Mouse (Mus musculus) small intestine, adult 2 months (tissue): Measurements from ENCODE around the gene Ccdc106. TPM values are rescaled to one million over a fixed set of nuclear protein-coding genes. Genes with fewer than 3 reads are reported as not detected.
A peak's percentile ranks its signal among the peaks of the same experiment; 100 is the strongest.

Experiments
- H3K27ac ChIP-seq: fragments of 200-500 bp; 2 replicates; pipeline ENCODE4 v1.5.1; 2012; ENCODE audit warnings: low read depth, low read length, control low read depth, inconsistent platforms; ENCODE audit not compliant: insufficient read depth
- H3K27me3 ChIP-seq: fragments of 200-500 bp; 2 replicates; pipeline ENCODE4 v1.6.1; 2012; ENCODE audit warnings: mild to moderate bottlenecking, moderate library complexity, low read length, inconsistent platforms; ENCODE audit not compliant: control insufficient read depth, insufficient read depth
- H3K36me3 ChIP-seq: fragments of 200-500 bp; 2 replicates; pipeline ENCODE4 v1.6.1; 2012; ENCODE audit warnings: mild to moderate bottlenecking, low read length, control low read depth, inconsistent platforms; ENCODE audit not compliant: control insufficient read depth, insufficient read depth
- H3K4me1 ChIP-seq: fragments of 200-500 bp; 2 replicates; pipeline ENCODE4 v1.6.1; 2012; ENCODE audit warnings: low read length, inconsistent platforms, mixed read lengths; ENCODE audit not compliant: control insufficient read depth, insufficient read depth, insufficient read length
- H3K4me3 ChIP-seq: fragments of 200-500 bp; 2 replicates; pipeline ENCODE4 v1.5.1; 2012; ENCODE audit warnings: low read depth, mild to moderate bottlenecking, control low read depth, inconsistent platforms, low read length, moderate library complexity
- CTCF ChIP-seq: fragments of 200-500 bp; IDR thresholded peaks from 2 replicates; pipeline ENCODE4 v1.5.1; 2012; ENCODE audit warnings: low read depth, mild to moderate bottlenecking, control low read depth, inconsistent platforms, low read length, moderate library complexity, mixed read lengths; ENCODE audit not compliant: insufficient replicate concordance, insufficient read length; ENCODE audit errors: extremely low read depth
- POLR2A ChIP-seq: fragments of 200-500 bp; IDR thresholded peaks from 2 replicates; pipeline ENCODE4 v1.6.1; 2012; ENCODE audit warnings: low read depth, mild to moderate bottlenecking, control low read depth, inconsistent platforms, low read length, moderate library complexity
- WGBS: fragments of 180-500 bp; shearing (Covaris S2); methylation state at CpG from one replicate; pipeline ENCODE4 v1.1.7; 2018; 5-methylcytosine and 5-hydroxymethylcytosine counted together
- polyA plus RNA-seq: library from polyadenylated mRNA; depleted of rRNA; stranded (reverse); fragments of >200 nt; gene quantifications from 2 replicates; pipeline ENCODE4 v1.2.3, GENCODE M21; 2012; rRNA removed

Ccdc106 gene
- 0.76 and 0.81 TPM in 2 replicates for polyA plus RNA-seq

GRCm38 (mm10) chr7:5020000-5020681 lies at the start of gene Ccdc106, which contains the start of gene Zfp865:
Gene Ccdc106 (plus strand): TSS chr7:5020553.
Gene Zfp865 (plus strand): TSS chr7:5020376.
- Histone ChIP-seq H3K27me3 (no peaks in the 10 kb centered on the region), H3K36me3 (peaks cover 18% of the 10 kb centered on the region), H3K4me1 (peaks cover 4% of the 10 kb centered on the region; the same call in 1 of the 2 replicates), H3K27ac (peak within 1 kb of the TSS; percentile 92), H3K4me3 (peak within 1 kb of the TSS; percentile 72)
- TF ChIP-seq POLR2A (peak; percentile 83), CTCF (no peak)
- WGBS: under 1% methylated on average over 49 of the region's 49 CpGs

- Histone ChIP-seq H3K4me1 (no peaks in the 10 kb centered on the region), H3K4me3 (no peak within 1 kb of the TSS), H3K27me3 (no peaks in the 10 kb centered on the region), H3K27ac (no peak within 1 kb of the TSS), H3K36me3 (no peaks in the 10 kb centered on the region)
- WGBS: 32% methylated on average over 6 of the region's 6 CpGs
- TF ChIP-seq POLR2A (no peak), CTCF (no peak)
These were observed 49.3 kb upstream of the Ccdc106 start, which contains the start of gene Sbk3 for GRCm38 (mm10) chr7:4971068-4971467. Gene Sbk3 (minus strand): TSS chr7:4971168.

- Histone ChIP-seq H3K36me3 (no peaks in the 10 kb centered on the region), H3K4me3 (no peak overlapping the region), H3K4me1 (no peaks in the 10 kb centered on the region), H3K27ac (no peak overlapping the region), H3K27me3 (no peaks in the 10 kb centered on the region)
- WGBS: 29% methylated on average over 7 of the region's 7 CpGs
- TF ChIP-seq CTCF (no peak), POLR2A (no peak)
These were observed 48.6 kb upstream of the Ccdc106 start for GRCm38 (mm10) chr7:4971710-4972109.

GRCm38 (mm10) chr7:4972321-4973047 lies 47.9 kb upstream of the Ccdc106 start:
- Histone ChIP-seq H3K36me3 (no peaks in the 10 kb centered on the region), H3K27ac (no peak overlapping the region), H3K4me1 (no peaks in the 10 kb centered on the region), H3K27me3 (no peaks in the 10 kb centered on the region), H3K4me3 (no peak overlapping the region)
- 64% methylated on average over 18 of the region's 18 CpGs for WGBS
- TF ChIP-seq CTCF (no peak), POLR2A (no peak)

- WGBS: 34% methylated on average over 4 of the region's 4 CpGs
- no peak overlapping the region for H3K4me3 ChIP-seq
- H3K27me3 ChIP-seq: no peaks in the 10 kb centered on the region
- TF ChIP-seq CTCF (no peak), POLR2A (no peak)
- H3K27ac ChIP-seq: no peak overlapping the region
- H3K36me3 ChIP-seq: no peaks in the 10 kb centered on the region
- no peaks in the 10 kb centered on the region for H3K4me1 ChIP-seq
These were observed 44.9 kb upstream of the Ccdc106 start for GRCm38 (mm10) chr7:4975455-4975854.

GRCm38 (mm10) chr7:4976832-4977231 lies 43.5 kb upstream of the Ccdc106 start:
- Histone ChIP-seq H3K36me3 (no peaks in the 10 kb centered on the region), H3K27ac (no peak overlapping the region), H3K4me3 (no peak overlapping the region), H3K4me1 (no peaks in the 10 kb centered on the region), H3K27me3 (no peaks in the 10 kb centered on the region)
- 89% methylated on average over 7 of the region's 7 CpGs for whole genome bisulfite sequencing
- TF ChIP-seq CTCF: peak; percentile 11; the same call in 1 of the 2 replicates
- TF ChIP-seq POLR2A: no peak

- TF ChIP-seq CTCF (no peak), POLR2A (no peak)
- H3K36me3 ChIP-seq: peaks cover 7% of the 10 kb centered on the region; the same call in 1 of the 2 replicates
- H3K4me3 ChIP-seq: no peak overlapping the region
- H3K4me1 ChIP-seq: no peaks in the 10 kb centered on the region
- no peak overlapping the region for H3K27ac ChIP-seq
- 22% methylated on average over 2 of the region's 2 CpGs for WGBS
- H3K27me3 ChIP-seq: no peaks in the 10 kb centered on the region
These were observed 32.1 kb upstream of the Ccdc106 start for GRCm38 (mm10) chr7:4988250-4988649.
